Comparison of ENCODE assay signal across 8 mouse cellular contexts in genomic region chr2:147012141-147012622, GRCm38 (mm10). TPM values are rescaled to one million over a fixed set of nuclear protein-coding genes. Genes with fewer than 3 reads are reported as not detected.
DNase-seq lines count a peak whose midpoint lies in the region; ATAC-seq lines count a peak whose summit lies in the region.

No protein-coding gene starts in this region.

- no peaks in the 10 kb centered on the region for H3K36me3 ChIP-seq in hindbrain, embryonic 14.5 days (replicated peaks; ENCODE audit: control insufficient read depth, insufficient read depth)
- peaks cover 10% of the 10 kb centered on the region for H3K36me3 ChIP-seq in megakaryocyte, embryonic 14.5 days (replicated peaks; ENCODE audit: low read length)

- peak overlapping the region; percentile 69 for H3K4me2 ChIP-seq in hindbrain, embryonic 14.5 days (replicated peaks)

- H3K27ac ChIP-seq in hindbrain, embryonic 14.5 days = peak overlapping the region; percentile 92

- H3K4me1 ChIP-seq in hindbrain, embryonic 14.5 days (replicated peaks; ENCODE audit: control insufficient read depth, insufficient read depth, low read length) = peaks cover 21% of the 10 kb centered on the region
- H3K4me1 ChIP-seq in megakaryocyte, embryonic 14.5 days = peaks cover 44% of the 10 kb centered on the region

- no peak for DNase-seq in frontal cortex, postnatal 14 days (ENCODE audit: low spot score in 2 of 2)
- DNase-seq in thymus, postnatal 25 days = peak; percentile 16
- no peak for DNase-seq in thymus, postnatal 14 days
- DNase-seq in hindbrain, embryonic 14.5 days (ENCODE audit: low spot score) = no peak
- no peak for DNase-seq in embryo, embryonic 10.5 days (ENCODE audit: low spot score)
- no peak for DNase-seq in ovary, postnatal 14 days (ENCODE audit: low spot score)

- H3K27me3 ChIP-seq in hindbrain, embryonic 14.5 days (ENCODE audit: control insufficient read depth, insufficient read depth, low read length) = no peaks in the 10 kb centered on the region
- no peaks in the 10 kb centered on the region for H3K27me3 ChIP-seq in megakaryocyte, embryonic 14.5 days (replicated peaks)

- peak overlapping the region; percentile 74 for H3K9ac ChIP-seq in hindbrain, embryonic 14.5 days

- 0 out of 2 replicates have a peak, but pooled peaks have one; percentile 2 for ATAC-seq in frontal cortex, adult (ENCODE audit: low TSS enrichment)
- no peak for ATAC-seq in hindbrain, embryonic 14.5 days (ENCODE audit: low FRiP score)

- H3K9me3 ChIP-seq in hindbrain, embryonic 14.5 days (ENCODE audit: control insufficient read depth, low read length) = no peaks in the 10 kb centered on the region
- H3K9me3 ChIP-seq in megakaryocyte, embryonic 14.5 days = no peaks in the 10 kb centered on the region

- peak overlapping the region; percentile 72 for H3K4me3 ChIP-seq in hindbrain, embryonic 14.5 days (replicated peaks; ENCODE audit: low read length)
- H3K4me3 ChIP-seq in megakaryocyte, embryonic 14.5 days (replicated peaks) = peak overlapping the region; percentile 98

- 49% methylated on average over 7 of the region's 7 CpGs for WGBS in hindbrain, embryonic 14.5 days

RNA-seq across cellular contexts. Expression of gene Xrn2, which starts 0.6 kb away (rescaled TPM):
- 80.9 and 83.2 TPM in 2 replicates for polyA plus RNA-seq in hindbrain, embryonic 14.5 days (2014; fragmentation: Nextera tagmentation; extraction: Ambion mirVana)
- 2.4 and 2.8 TPM in 2 replicates for polyA plus RNA-seq in megakaryocyte, embryonic 14.5 days (2012; ENCODE audit: insufficient read depth, low replicate concordance)

Comparison
In these comparisons a context has a peak if more than half of its experiments do, and no peak if none do; other contexts are left out.
1. RNA of gene Xrn2, which starts 0.6 kb away (polyA plus RNA-seq): 80.9 to 83.2 TPM in hindbrain, embryonic 14.5 days; 2.4 to 2.8 TPM in megakaryocyte, embryonic 14.5 days; every median in the first group is over 10 times any median in the second.